Mouse (Mus musculus): ENCODE measurements around the gene Snap25.

DNA sequence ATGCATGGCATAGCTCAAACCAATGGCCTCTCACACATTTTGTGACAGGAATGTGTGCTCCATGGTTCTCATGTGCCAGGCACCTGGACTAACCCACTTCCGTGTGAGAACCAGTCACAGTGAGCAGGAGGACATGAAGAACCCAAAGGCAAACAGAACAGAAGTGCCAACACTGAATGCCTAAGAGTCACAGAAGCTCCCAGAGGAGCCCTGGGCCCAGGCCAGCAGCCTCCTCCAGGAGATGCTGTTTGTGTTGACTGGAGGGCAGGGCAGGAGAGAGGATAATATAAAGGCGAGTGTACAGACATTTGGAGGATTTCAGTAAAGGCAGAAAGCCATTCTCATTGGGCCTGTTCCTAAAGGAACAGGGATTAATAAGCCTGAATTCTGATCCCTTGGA, 25.0 kb downstream of the Snap25 start:
- TF ChIP-seq CTCF (IDR thresholded peaks at IDR 0.05) (no peak), EP300 (IDR thresholded peaks at IDR 0.05; ENCODE audit: insufficient read depth, low read depth, low read length) (no peak), POLR2A (IDR thresholded peaks at IDR 0.05; ENCODE audit: insufficient read depth, low read depth, low read length) (no peak)
